Mouse (Mus musculus) ovary, postnatal 10 days (tissue): ENCODE results near the gene Cebpa.

ENCODE experiments used
- DNase-seq: peaks from one replicate; pipeline ENCODE4 v3.0.0; 2022; ENCODE audit warnings: low spot score

Cebpa gene

DNA sequence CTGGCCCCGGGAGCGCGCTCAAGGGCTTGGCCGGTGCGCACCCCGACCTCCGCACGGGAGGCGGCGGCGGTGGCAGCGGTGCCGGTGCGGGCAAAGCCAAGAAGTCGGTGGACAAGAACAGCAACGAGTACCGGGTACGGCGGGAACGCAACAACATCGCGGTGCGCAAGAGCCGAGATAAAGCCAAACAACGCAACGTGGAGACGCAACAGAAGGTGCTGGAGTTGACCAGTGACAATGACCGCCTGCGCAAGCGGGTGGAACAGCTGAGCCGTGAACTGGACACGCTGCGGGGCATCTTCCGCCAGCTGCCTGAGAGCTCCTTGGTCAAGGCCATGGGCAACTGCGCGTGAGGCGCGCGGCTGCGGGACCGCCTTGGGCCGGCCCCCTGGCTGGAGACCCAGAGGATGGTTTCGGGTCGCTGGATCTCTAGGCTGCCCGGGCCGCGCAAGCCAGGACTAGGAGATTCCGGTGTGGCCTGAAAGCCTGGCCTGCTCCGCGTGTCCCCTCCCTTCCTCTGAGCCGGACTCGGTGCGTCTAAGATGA is 1.1 kb downstream of the Cebpa start:
- no peak for DNase-seq

DNA sequence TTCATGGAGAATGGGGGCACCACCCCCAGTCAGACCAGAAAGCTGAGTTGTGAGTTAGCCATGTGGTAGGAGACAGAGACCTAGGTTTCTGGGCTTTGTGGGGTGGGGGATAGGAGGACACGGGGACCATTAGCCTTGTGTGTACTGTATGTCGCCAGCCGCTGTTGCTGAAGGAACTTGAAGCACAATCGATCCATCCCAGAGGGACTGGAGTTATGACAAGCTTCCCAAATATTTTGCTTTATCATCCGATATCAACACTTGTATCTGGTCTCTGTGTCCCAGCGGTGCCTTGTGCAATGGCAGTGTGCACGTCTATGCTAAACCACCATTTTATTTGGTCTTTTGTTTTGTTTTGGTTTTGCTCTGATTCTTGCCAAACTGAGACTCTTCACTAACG is 2.1 kb downstream of the Cebpa start:
- DNase-seq = no peak

DNA sequence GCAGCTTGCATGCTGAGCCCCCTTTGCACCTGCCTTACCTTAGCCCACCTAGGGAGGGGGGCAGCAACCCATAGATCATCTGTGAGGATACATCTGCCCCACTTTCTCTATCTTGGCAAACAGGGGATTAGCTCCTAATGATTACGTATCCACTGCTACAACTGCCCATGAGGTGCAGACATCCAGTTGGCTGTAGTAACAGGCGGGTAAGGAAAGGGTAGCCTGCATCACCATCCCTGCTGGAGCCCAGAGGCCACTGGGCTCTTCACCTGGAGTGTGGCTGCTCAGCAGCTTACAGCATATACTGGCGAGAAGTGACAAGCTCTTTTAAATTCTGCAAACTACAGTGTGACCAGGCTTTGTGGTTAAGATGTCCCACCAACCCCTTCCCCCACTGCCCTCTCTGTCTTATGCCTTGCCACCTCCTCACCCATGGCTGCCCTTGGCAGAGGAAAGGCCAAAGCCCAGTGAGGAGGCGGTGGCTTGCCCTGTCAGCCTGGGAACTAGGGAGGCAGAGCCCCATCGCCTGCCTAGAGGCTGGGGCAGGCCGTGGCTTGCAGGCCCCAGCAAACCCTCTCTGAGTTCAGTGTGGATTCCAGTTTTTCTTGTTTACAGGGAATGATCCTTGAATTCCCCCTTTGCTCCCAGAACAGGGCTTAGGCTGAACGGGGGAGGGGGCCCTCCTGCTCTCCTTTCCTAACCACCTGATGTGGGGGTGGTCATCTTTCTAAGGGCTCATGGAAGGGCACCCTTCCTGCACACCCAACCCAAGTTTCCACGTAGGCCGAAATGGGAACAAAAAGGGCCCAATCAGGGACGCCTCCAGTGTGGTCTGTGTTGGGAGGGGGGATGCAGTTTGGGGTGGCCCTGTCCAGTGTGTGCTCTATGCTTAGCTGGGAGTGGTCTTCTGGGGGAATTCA is 3.6 kb downstream of the Cebpa start:
- DNase-seq = no peak

DNA sequence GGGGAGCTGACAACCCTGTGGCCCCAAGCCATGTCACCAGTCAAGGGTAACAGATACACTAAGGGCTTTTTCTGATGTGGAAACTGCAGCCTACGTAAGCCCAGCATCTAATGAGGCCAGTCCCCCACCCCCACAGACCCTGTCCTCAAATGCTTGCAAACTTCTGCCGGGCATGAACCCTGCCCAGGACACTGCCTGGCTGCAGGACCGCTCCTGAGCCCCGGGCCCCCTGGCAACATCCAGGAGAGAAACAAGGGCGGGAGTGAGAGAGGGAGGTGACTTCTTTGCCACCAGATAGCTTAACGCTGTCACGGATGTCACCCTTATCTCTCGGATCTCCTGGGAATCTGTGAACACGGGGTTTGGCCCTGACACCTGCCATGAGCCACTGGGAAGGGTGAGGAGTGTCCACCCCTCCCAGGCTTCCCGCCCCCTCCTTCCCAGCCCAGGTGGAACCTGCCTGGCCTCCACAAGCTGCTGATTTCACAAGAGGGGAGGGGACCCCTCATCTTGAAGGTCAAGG is 4.4 kb downstream of the Cebpa start:
- DNase-seq = no peak

DNA sequence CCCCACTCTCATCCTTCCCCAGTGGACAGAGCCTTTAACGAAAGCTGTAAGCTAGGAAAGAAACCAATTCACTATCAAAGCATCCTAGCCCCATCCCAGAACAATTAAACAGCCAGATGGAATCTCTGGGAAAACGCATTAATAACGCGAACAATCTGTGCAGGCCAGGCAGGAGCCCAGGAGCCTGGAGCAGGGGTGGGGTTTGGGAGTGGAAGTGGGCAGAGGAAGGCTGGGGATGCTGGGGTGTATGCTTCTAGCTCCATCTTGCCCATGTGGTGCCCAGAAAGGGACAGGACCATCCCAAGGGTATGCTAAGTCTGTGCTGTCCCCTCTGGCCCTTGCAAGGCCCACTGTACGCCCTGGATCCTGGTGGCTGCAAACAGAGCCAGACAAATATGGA is 5.1 kb downstream of the Cebpa start:
- DNase-seq = no peak

DNA sequence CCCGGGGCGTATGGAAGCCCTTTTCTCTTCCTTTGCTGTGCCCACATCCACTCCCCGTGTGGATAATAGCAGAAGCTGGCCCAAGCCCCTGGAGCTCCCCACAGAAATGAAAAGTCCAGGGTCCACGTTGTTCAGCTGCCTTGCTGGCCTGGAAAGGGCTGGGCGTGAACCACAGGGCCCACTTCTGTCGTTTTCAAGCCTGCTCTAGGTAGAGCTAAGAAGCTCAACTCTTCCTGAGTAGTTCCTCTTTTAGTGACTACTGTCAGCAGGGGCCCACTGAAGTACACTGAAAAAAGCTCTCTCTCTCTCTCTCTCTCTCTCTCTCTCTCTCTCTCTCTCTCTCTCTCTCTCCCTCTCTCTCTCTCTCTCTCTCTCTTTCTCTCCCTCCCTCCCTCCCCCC is 5.7 kb downstream of the Cebpa start:
- DNase-seq = no peak

DNA sequence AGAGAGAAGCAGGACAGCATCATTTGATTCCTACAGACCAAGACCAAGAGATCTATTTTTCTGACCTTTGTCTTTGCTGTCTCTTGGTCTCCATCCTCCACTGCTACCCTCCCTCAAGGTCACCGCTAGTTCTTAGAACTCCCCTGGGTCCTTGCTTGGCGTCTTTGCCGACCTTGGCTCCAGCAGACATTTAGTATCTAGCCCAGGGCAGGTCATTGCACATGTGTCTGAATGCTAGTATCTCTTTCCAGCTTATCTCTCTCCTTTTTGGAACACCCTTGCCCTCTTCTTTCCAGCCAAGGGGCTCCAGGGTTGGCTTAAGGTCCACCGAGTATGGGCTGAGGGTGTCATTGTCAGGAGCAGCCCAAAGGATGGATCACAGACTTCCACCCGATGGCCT is 6.9 kb downstream of the Cebpa start:
- no peak for DNase-seq

DNA sequence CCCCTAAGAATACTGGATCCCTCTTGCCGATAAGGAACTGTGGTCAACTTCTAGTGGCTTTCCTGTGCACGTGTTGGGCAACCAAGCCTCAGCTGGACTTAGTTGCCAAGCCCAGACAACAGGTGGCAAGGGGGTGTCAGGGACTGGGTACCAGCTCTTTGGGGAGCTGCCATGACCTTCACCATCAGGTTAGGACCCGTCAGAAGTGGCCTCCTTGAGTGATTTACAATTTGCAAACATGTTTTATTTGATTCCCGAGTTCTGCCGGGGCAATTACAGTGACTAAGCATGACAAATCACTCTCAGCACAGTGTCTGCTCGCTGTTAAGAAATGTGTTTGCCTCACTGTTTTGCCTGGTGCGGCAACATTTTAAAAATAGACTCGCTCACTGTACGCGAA is 7.9 kb downstream of the Cebpa start:
- no peak for DNase-seq

DNA sequence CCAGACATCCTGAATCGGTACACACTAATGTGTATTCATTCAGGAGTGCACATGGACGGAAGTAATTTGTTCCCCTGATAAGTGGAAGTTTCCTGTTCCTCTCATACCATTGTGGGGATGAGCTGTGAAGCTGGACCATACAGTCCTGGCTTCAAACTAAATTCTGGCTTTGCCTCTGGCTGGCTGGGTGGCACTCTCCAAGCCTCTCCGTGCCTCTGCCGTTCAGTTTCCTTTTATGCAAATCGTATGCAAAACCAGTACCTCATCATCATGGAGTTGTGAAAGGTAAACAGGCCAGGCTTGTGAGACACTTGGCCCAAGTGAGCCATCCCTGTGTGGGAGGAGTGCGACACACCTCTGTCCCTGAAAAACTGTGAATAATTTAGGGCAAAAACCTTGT is 8.6 kb downstream of the Cebpa start:
- DNase-seq = no peak

DNA sequence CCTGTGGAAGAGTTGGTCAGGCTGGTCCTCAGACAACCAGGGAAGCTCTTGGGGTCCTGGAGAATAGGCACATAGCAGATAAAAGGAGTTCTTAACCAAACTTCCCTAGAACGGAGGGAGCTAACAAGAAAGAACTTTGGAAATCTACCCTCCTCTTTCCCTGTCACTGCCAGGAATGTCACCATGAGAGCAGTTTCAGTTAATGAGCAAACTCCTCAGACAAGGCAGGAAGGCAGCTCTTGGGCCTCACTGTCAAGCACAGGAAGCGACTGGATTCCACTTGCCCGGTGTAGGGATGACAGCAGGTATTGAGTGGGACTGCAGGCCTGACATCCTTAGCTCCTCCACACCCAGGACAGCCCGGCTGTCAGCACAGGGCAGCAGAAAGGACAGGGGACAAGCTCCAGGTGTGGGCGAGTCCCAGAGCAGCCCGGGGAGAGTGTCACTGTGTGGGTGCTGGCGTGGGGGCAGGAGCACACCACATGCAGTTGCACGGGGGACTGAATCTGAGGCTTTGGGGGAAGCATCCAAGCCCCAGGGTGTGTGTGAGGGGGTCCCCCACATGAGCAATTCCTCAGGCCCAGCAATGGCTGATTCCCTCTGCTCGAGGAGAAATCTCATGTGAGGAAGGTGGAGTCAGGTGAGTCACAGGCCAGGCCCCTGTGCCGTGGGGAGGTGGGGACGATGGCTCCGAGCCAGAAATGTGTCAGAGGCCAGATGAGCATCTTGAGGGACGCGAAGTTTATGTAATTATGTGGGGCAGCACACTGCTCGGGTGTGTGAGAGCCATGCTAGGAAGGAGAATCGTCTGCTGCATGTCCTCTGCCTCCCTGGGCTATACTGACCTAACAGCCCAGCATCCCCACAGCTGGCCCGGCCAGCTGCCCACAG is 9.8 kb downstream of the Cebpa start:
- no peak for DNase-seq

DNA sequence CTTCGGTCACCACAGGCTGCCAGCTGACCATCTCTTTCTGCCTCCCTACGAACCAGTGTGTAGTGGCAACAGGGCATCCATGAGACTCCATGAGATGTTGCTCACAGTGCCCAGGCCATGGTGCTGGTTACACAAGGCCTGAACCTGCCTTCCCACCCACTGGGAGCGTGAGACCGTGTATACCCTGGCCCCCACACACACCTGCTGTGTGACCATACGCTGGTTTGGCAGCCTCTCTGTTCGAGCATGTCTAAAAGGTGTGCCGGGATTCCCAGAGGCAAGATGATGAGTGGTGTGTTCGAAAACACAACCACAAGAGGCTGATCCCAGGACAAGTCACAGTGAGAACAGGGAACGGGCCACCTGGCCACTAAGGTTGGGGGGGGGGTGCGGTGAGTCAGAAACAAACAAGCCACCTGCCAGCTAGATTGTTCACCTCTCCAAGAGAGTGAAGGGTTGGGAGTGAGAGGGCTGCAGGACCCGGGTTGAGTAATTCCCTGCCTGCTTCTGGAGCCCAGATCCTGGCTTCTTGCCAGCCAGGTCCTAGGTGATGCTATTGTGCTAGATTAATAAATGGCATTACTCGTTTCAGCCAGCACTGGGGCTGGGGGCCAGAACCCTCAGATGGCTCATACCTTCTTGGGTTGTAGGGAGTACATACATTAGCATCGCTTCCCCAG is 11.1 kb downstream of the Cebpa start:
- DNase-seq = no peak

DNA sequence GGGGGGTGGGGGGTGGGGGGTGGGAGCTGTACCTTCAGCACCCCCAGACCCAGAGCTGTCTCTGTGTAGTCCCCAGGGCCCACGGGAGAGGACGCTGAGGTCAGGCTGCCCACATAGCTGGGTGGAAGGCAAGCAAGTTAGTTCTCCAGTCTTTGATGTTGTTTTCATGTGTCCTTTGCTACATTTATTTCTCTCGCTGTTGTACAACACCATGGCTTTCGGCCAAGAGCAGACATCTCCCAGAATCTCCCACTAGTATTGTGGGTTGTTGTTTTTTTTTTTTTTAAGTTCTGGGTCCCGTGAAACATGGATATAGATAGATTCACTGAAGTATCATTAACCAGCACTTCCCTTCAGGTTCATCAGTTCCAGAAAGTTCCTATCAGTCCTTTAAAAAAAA is 11.8 kb downstream of the Cebpa start:
- DNase-seq = no peak

DNA sequence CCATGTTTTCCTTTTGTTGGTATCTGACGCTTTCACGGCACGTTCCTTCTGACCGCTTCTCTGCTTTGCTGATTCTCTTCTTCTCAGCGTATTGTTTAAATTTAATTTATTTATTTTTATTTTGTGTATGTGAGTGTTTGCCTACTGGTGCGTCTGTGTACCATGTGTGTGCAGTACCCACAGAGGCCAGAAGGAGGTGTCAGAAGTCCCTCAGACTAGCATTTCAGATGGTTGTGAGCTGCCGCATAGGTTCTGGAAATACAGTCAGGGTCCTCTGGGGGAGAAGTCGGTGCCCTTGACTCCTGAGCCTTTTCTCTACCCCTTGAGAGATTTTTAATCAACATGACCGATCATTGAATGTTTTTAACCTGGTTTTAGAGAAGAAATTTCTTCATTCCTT is 12.5 kb downstream of the Cebpa start:
- DNase-seq = no peak

DNA sequence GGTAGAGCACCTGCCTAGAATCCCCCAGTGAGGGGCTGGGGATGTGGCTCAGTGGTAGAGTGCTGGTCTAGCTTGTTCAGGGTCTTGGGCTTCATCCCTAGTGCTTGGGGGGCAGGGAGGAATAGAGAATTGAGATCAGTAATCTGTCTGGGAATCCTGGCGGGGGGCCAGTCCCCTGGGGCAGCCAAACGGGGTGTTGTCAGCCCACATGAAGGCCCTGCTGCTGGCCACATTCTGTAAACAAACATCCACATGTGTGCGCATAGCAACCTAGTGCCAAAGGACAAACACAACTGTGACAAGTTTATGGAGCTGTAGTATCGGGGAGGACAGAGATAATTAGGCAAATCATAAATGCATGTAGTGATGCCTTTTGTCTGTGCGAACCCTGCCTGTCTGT is 15.5 kb downstream of the Cebpa start:
- DNase-seq = no peak

DNA sequence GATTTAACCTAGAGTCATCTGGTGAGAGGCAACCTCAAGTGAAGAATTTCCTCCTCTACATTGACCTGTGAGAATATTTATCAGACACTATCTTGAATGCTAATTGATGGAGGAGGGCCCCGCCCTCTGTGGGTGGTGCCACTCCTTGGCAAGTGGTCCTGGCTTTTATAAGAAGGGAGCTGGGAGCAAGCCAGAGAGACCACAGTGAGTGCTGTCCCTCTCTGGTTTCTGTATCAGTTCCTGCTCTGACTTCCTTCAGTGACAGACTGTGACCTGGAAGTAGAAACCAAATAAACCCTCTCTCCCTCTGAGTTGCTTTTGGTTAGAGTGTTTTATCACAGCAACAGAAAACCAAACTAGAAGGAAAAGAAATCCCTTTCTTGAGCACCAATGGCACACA is 18.4 kb downstream of the Cebpa start:
- DNase-seq = no peak

DNA sequence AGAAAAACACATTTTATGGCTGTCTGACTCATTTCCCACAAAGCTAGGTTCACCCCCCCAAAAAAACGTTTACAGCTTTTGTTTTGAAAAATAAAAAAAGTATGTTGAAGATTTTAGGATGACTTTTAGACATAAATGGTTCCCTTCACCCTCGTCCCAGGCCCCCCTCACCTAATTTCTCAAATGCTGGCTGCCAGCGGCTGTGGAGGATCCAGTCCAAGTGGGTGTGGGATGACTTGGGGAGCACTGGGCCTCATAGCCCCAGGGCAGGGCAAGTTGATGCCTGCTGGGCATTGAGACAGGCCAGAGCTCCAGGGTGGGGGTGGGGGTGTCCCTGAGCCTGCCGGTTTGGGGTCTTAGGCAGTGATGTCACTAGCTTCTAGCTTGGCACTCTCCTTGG is 19.4 kb downstream of the Cebpa start:
- no peak for DNase-seq

DNA sequence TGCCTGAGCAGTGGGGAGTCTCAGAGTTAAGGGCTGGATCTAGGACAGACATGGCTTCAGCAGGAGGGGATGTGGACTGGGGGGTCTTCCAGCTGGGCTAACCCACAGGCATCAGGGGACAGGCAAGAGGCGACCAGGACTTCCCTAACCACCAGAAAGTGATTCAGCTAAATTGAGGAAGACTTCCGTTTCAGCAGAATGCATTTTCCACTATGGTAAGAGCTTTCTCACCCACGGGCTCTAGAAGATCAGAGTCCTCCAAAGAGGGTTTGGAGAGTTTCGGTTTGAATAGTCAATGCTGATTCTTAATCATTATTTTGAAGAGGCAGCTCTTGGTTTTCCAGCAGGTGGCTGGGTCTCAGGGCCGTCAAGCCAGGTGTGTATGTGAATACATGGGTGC is 20.8 kb downstream of the Cebpa start:
- no peak for DNase-seq

DNA sequence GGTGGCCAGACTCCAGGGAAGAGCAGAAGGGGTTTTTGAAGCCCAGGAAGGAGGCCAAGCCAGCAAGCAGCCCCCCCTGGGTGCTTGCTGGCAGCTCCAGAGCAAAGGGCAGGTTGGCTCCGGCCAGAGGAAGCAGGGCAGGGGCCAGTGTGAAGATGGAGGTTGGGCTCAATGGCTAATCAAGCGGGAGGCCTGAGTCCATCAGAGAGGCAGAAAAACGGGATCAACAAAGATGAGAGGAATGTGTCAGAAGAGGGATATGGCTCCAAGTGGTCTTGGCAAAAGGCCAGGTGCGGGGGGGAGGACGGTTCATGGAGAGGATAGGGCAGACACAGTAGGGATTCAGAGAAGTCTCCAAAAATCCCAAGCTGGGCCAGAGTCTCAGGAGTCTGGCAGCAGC is 22.4 kb downstream of the Cebpa start:
- DNase-seq = no peak

DNA sequence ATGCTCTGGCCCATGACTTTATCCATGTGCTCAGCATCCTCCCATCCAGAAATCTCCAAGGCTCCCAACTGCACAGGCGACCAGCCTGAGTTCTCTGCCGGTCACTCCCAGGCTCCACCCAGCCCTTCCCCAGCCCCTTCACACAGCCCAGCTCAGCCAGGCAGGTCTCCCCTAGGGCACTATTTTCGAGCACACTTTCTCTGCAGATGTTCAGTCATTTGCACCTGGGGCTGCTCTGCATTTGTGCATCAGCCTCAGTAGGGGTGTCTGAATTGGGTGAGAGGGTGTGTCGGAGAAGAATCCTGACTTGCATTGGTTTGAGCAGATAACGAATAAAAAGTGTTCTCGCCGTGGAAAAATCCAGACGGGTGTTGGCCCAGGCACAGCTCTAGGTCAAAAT is 23.4 kb downstream of the Cebpa start:
- no peak for DNase-seq

DNA sequence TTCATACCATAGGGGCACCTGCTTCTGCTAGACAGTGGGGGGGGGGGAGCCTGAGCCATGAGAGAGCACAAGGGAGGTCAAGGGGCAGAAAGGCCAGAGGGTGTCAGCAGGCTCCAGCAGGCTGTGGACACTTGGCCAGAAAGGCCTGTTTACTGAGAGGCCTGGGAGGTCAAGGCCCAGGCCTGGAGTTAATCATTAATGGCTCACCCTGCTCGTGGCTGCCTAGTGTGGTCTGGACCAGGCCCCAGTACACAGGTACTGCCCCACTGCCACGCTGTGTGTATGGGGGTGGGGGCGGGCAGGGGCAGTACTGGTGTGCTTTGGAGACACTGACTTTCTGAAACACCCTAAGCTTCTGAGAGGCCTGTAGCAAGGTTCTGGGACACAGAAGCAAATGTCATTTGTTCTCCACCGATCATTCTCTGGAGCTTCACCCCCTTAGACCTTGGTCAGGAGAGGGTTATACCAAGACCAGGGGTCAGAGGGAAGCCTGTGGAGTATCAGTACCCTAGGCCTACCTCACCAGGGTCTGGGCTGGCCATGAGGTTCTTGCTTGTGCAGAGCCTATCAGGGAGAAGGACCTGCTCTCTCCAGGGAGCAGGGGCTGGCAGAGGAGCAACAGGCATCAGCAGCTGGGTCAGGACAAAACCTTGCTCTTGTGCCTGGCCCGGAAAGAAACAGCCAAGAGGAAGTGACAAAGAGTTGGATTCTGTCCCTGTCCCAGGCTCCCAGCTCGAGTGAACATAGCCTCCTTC is 24.9 kb downstream of the Cebpa start:
- DNase-seq = no peak

DNA sequence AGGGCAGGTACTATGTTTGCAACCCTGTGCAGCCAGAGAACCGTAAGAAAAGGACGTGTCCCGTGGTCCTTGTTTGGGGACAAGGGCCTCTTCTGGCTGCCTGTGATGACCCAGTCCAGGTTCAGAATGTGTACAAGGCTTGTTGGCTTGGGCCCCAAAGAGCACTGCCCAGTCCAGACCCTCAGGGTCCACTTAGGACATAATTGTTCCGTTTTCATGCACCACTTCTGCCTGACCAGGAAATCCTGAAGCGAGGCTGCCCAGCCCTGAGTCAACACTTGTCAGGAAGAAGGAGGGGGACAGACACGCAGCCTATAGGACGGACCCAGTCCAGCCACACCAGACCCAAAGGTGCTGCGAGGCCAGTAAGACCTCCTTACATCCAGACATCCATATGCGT is 26.0 kb downstream of the Cebpa start:
- no peak for DNase-seq
